Mouse (Mus musculus): Measurements from ENCODE around the gene Pdzd2. TPM values are rescaled to one million over a fixed set of nuclear protein-coding genes. Genes with fewer than 3 reads are reported as not detected.

Gene Pdzd2
- total RNA-seq (2021) = 100 to 1,000 TPM; 178 to 205 TPM

DNA sequence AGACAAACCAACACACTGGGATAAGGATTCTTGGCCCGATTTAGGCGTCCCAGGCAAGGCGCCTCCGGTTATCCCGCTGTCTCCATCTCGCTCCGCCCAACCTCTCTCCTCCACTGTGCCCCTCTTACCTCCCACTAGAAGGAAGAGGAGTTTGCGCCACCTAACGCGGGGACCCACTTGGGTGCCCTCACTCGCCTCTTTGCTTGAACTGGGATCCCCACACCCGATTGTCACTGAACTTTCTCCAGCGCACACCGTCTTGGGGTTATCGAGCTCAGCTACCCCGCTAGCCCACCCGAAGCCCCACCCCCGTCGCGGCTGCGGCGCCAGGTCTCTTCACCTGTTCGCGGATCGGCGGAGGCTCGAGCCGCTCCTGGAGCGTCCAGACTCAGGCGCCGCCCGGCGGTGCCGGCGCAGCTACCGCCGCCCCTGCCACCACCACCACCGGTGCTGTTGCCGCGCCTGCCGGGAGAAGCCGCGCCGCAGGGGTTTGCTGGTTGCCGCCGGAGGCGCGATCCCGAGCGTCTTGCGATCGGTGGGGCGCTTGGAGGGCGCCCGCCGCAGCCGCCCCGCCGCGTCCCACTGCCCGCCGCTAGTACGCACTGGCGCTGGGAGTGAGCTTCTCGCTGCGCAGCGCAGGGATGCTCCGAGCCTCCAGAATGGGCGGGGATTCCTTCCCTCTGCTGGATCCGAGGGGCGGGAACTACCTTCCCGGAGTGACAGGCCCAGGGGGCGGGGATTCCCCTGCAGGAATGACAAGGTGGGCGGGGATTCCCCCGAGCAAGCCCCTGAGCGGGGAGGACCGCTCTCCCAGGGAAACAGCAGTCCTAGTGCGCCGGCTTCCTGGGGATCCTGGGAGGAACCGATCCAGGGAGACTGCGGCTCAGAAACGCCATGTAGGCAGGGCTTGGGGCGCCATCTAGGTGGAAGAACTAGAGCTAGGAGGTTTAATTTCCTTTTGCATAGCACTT is at the start of gene Pdzd2:
Pdzd2 (minus strand) TSS at position 648 of the 971 bp plus-strand sequence.
- peak; percentile 98 for DNase-seq

- peak; percentile 20 for DNase-seq
These were observed 49.7 kb upstream of the Pdzd2 start for GRCm38 (mm10) chr15:12789406-12789867.

GRCm38 (mm10) chr15:12788536-12788935 is 48.8 kb upstream of the Pdzd2 start:
- DNase-seq = no peak

- DNase-seq = no peak
These were observed 42.1 kb upstream of the Pdzd2 start for GRCm38 (mm10) chr15:12781729-12782326.

GRCm38 (mm10) chr15:12781296-12781695 is 41.6 kb upstream of the Pdzd2 start:
- no peak for DNase-seq

GRCm38 (mm10) chr15:12774149-12774753 is 34.5 kb upstream of the Pdzd2 start:
- no peak for DNase-seq

- DNase-seq = no peak
These were observed 31.2 kb upstream of the Pdzd2 start for GRCm38 (mm10) chr15:12770958-12771357.

DNA sequence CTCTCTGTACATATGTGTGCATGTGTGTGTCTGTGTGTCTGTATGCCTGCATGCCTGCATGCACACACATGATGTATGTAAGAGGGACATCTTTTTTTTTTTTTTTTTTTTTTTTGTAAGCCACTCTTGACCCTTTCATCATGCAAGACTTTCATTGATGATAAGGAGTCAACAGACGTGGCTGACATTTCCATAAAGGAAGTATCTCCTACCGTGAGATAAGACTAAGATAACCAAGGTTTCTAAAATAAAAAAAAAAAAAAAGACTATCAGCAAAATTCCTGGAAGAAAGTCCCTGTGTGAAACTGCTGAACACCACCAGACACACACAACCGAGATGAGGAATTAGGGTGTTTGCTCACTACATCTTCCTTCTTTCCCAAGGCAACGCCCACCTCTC is 27.1 kb upstream of the Pdzd2 start:
- no peak for DNase-seq

GRCm38 (mm10) chr15:12763147-12763546 is 23.4 kb upstream of the Pdzd2 start:
- no peak for DNase-seq

- no peak for DNase-seq
These were observed 22.7 kb upstream of the Pdzd2 start for GRCm38 (mm10) chr15:12762258-12762913.

DNA sequence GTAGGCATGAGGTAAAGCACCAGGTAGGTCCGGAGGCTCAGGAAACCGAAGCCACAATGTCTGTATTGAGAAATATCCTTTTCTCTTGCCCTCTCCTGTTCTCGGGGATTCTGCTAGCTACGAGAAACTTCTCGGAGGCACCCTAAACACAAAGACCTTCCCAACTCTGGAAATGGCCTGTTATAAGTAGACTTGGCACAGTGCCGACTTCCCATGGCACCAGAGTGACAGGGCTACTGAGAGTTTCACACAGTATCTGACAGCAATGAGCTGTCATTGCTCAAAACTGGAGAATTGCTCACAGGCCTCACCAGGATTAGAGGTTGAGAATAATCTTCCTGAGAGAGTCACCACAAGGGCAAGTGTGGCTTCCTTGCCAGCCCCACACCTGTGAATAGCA is 21.0 kb upstream of the Pdzd2 start:
- DNase-seq = peak; percentile 66

GRCm38 (mm10) chr15:12758461-12758860 is 18.7 kb upstream of the Pdzd2 start:
- peak; percentile 88 for DNase-seq

DNA sequence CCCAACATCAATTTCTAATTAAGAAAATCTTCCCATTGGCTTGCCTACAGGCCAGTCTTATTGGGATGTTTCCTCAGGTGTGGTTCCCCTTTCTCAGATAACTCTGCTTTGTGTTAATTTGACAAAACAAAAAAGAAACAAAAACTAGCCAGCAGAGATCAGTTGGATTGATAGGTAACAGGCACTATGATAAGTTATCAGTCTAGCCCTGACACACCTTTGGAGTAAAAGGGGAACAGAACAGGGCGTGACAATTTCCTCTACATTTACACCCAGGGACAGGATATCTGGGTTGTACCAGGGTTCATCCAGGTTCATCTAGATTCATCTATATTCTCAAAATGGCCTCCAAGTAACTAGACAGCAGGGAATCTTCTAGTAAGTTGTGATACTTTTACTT is 18.0 kb upstream of the Pdzd2 start:
- DNase-seq = no peak

- DNase-seq = peak; percentile 73
These were observed 13.5 kb upstream of the Pdzd2 start for GRCm38 (mm10) chr15:12753201-12753600.

GRCm38 (mm10) chr15:12750963-12751362 is 11.2 kb upstream of the Pdzd2 start:
- DNase-seq = no peak

DNA sequence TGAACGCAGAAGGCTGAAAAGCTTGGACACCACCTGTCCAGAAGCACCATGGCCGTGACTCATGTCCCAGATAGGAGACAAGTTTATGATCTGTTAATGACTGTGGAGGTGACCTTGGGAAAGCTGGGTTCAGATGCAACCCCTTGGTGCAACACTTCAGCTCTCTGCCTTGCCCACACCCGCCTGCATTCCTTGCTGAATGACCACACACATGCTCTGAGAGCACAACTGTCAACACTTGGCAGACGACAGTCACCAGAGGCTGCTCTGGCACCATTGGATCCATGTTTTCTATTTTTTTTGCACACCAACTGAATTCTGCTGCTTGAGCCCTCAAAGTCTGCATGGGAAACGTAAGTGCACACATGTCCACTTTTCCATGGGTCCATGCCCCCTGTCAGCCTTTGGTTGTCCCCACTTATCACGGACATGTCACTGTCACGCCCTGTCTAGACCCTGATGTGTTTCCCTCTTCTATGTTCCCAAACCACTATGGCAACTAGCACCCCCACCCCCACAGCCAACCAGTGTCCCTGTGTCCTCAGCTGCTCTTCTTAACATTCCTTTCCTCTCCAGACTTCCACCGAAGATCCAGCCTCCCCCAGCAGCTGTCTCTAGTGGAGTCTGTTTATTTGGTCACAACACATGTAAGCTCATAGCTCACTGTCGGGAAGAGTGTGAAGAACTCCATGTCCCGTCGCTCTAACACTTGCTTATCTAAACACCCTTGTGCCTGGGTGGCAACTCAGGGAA is 10.0 kb upstream of the Pdzd2 start:
- DNase-seq = peak; percentile 78

- DNase-seq = no peak
These were observed 2.6 kb upstream of the Pdzd2 start for GRCm38 (mm10) chr15:12742117-12742906.

GRCm38 (mm10) chr15:12738301-12739093 is 1.2 kb downstream of the Pdzd2 start:
- peak; percentile 51 for DNase-seq

- DNase-seq = no peak
These were observed 4.5 kb downstream of the Pdzd2 start for GRCm38 (mm10) chr15:12735208-12735607.

- DNase-seq = no peak
These were observed 5.5 kb downstream of the Pdzd2 start for GRCm38 (mm10) chr15:12734221-12734620.
